ENCODE assay signal across 26 mouse cellular contexts in genomic region chr7:99430246-99430645, GRCm38 (mm10). TPM values are rescaled to one million over a fixed set of nuclear protein-coding genes. Genes with fewer than 3 reads are reported as not detected.
DNase-seq lines count a peak whose midpoint lies in the region; ATAC-seq lines count a peak whose summit lies in the region.
"Had no signal": no experiment of that assay in that cellular context is flagged by ENCODE, and none has a peak within 500 bp of the region (broad histone marks: within the 10 kb centered on the region; RNA-seq: fewer than 3 reads in every experiment).

No protein-coding gene starts in this region.

- H3K4me3 ChIP-seq in embryonic facial prominence, embryonic 14.5 days (ENCODE audit: low read depth, low read length): no peak overlapping the region
- H3K4me3 ChIP-seq in embryonic facial prominence, embryonic 10.5 days: no peak overlapping the region
- no peak overlapping the region for H3K4me3 ChIP-seq in hindbrain, embryonic 15.5 days
- H3K4me3 ChIP-seq in hindbrain, embryonic 11.5 days (ENCODE audit: low read depth, low read length): no peak overlapping the region
- no peak overlapping the region for H3K4me3 ChIP-seq in neural tube, embryonic 13.5 days
- H3K4me3 ChIP-seq: embryonic facial prominence, embryonic 12.5 days; forebrain, embryonic 10.5 days; liver, embryonic 15.5 days had no signal

- H3K27me3 ChIP-seq in embryonic facial prominence, embryonic 14.5 days (replicated peaks; ENCODE audit: control insufficient read depth, insufficient read depth, low read length): no peaks in the 10 kb centered on the region
- H3K27me3 ChIP-seq in embryonic facial prominence, embryonic 10.5 days (replicated peaks; ENCODE audit: low read depth, poor library complexity, severe bottlenecking): no peaks in the 10 kb centered on the region; the same call in 1 of the 2 replicates
- no peaks in the 10 kb centered on the region for H3K27me3 ChIP-seq in hindbrain, embryonic 15.5 days
- no peaks in the 10 kb centered on the region for H3K27me3 ChIP-seq in hindbrain, embryonic 11.5 days (ENCODE audit: control insufficient read depth, insufficient read depth, low read length)
- no peaks in the 10 kb centered on the region for H3K27me3 ChIP-seq in neural tube, embryonic 13.5 days
- H3K27me3 ChIP-seq: CH12.LX; embryonic facial prominence, embryonic 12.5 days; liver, embryonic 15.5 days had no signal

- DNase-seq in embryonic facial prominence, embryonic 14.5 days (ENCODE audit: low spot score): no peak
- DNase-seq in embryonic facial prominence, embryonic 10.5 days (ENCODE audit: low spot score): no peak
- DNase-seq in hindbrain, embryonic 11.5 days (ENCODE audit: low spot score): no peak
- no peak for DNase-seq in neural tube, embryonic 10.5 days (ENCODE audit: extremely low spot score, low spot score)
- no peak for DNase-seq in left cerebral cortex, postnatal 4 days
- DNase-seq: adrenal gland, postnatal 14 days; cerebellum, adult 11 months; cerebellum, adult 9-10 months; cerebellum, postnatal 36 days; gastrocnemius, postnatal 14 days; heart, postnatal 14 days; kidney, postnatal 14 days; layer of hippocampus, adult 9-11 months; liver; lung, postnatal 14 days had no signal

- peaks cover 9% of the 10 kb centered on the region for H3K4me1 ChIP-seq in embryonic facial prominence, embryonic 14.5 days (ENCODE audit: control insufficient read depth, insufficient read depth, low read length)
- peaks cover 62% of the 10 kb centered on the region for H3K4me1 ChIP-seq in embryonic facial prominence, embryonic 10.5 days
- H3K4me1 ChIP-seq in hindbrain, embryonic 15.5 days (replicated peaks): peaks cover 29% of the 10 kb centered on the region
- H3K4me1 ChIP-seq in hindbrain, embryonic 11.5 days (replicated peaks; ENCODE audit: control insufficient read depth, insufficient read depth, low read length): no peaks in the 10 kb centered on the region; the same call in 1 of the 2 replicates
- peaks cover 65% of the 10 kb centered on the region for H3K4me1 ChIP-seq in neural tube, embryonic 13.5 days (replicated peaks)

- H3K9me3 ChIP-seq in embryonic facial prominence, embryonic 14.5 days (ENCODE audit: control insufficient read depth, low read length): no peaks in the 10 kb centered on the region
- no peaks in the 10 kb centered on the region for H3K9me3 ChIP-seq in embryonic facial prominence, embryonic 10.5 days
- H3K9me3 ChIP-seq in hindbrain, embryonic 15.5 days: no peaks in the 10 kb centered on the region
- no peaks in the 10 kb centered on the region for H3K9me3 ChIP-seq in hindbrain, embryonic 11.5 days (ENCODE audit: control insufficient read depth, low read length)
- no peaks in the 10 kb centered on the region for H3K9me3 ChIP-seq in neural tube, embryonic 13.5 days
- H3K9me3 ChIP-seq: embryonic facial prominence, embryonic 12.5 days; forebrain, embryonic 10.5 days; G1E; liver, embryonic 15.5 days had no signal

- H3K9ac ChIP-seq in embryonic facial prominence, embryonic 14.5 days (ENCODE audit: low read depth, low read length): no peak overlapping the region
- no peak overlapping the region for H3K9ac ChIP-seq in hindbrain, embryonic 15.5 days
- H3K9ac ChIP-seq in hindbrain, embryonic 11.5 days (ENCODE audit: low read depth, low read length): no peak overlapping the region
- no peak overlapping the region for H3K9ac ChIP-seq in neural tube, embryonic 13.5 days
- H3K9ac ChIP-seq: embryonic facial prominence, embryonic 12.5 days; liver, embryonic 15.5 days; lung, embryonic 14.5 days had no signal

- ATAC-seq in embryonic facial prominence, embryonic 14.5 days (ENCODE audit: low read depth): no peak
- no peak for ATAC-seq in hindbrain, embryonic 15.5 days (ENCODE audit: low FRiP score, low read depth)
- ATAC-seq in hindbrain, embryonic 11.5 days (ENCODE audit: low FRiP score): no peak
- no peak for ATAC-seq in neural tube, embryonic 13.5 days (ENCODE audit: low read depth)
- ATAC-seq: intestine, postnatal 0 days had no signal

- intact Hi-C loops in left cerebral cortex, postnatal 4 days (cut with DNase I): no loop called here

- WGBS in embryonic facial prominence, embryonic 14.5 days: 66% methylated on average over 11 of the region's 11 CpGs
- 70% methylated on average over 11 of the region's 11 CpGs for WGBS in embryonic facial prominence, embryonic 10.5 days
- WGBS in hindbrain, embryonic 15.5 days: 77% methylated on average over 11 of the region's 11 CpGs
- 77% methylated on average over 11 of the region's 11 CpGs for WGBS in hindbrain, embryonic 11.5 days
- WGBS in neural tube, embryonic 13.5 days: 72% methylated on average over 11 of the region's 11 CpGs

- H3K27ac ChIP-seq in embryonic facial prominence, embryonic 14.5 days (replicated peaks; ENCODE audit: low read depth, low read length): 0 out of 2 replicates have a peak overlapping the region, but pooled peaks have one; percentile 2
- H3K27ac ChIP-seq in embryonic facial prominence, embryonic 10.5 days (replicated peaks): no peak overlapping the region
- H3K27ac ChIP-seq in hindbrain, embryonic 15.5 days (replicated peaks): 0 out of 2 replicates have a peak overlapping the region, but pooled peaks have one; percentile 12
- H3K27ac ChIP-seq in hindbrain, embryonic 11.5 days (ENCODE audit: low read depth, low read length): no peak overlapping the region
- peak overlapping the region; percentile 38; the same call in 1 of the 2 replicates for H3K27ac ChIP-seq in neural tube, embryonic 13.5 days (replicated peaks)
- H3K27ac ChIP-seq: embryonic facial prominence, embryonic 12.5 days; liver, embryonic 15.5 days had no signal

- no peak overlapping the region for H3K4me2 ChIP-seq in embryonic facial prominence, embryonic 14.5 days (ENCODE audit: low read depth, low read length)
- H3K4me2 ChIP-seq in hindbrain, embryonic 15.5 days: no peak overlapping the region
- H3K4me2 ChIP-seq in hindbrain, embryonic 11.5 days (replicated peaks; ENCODE audit: low read depth, low read length): no peak overlapping the region
- H3K4me2 ChIP-seq in neural tube, embryonic 13.5 days: no peak overlapping the region
- H3K4me2 ChIP-seq: embryonic facial prominence, embryonic 12.5 days; liver, embryonic 15.5 days; lung, embryonic 14.5 days had no signal

- no peaks in the 10 kb centered on the region for H3K36me3 ChIP-seq in embryonic facial prominence, embryonic 14.5 days (ENCODE audit: control insufficient read depth, insufficient read depth, low read length)
- H3K36me3 ChIP-seq in embryonic facial prominence, embryonic 10.5 days (replicated peaks): 0 out of 2 replicates have a peak, but pooled peaks cover 11% of the 10 kb centered on the region
- H3K36me3 ChIP-seq in hindbrain, embryonic 15.5 days: no peaks in the 10 kb centered on the region
- H3K36me3 ChIP-seq in hindbrain, embryonic 11.5 days (ENCODE audit: control insufficient read depth, insufficient read depth, low read length): no peaks in the 10 kb centered on the region
- peaks cover 22% of the 10 kb centered on the region for H3K36me3 ChIP-seq in neural tube, embryonic 13.5 days
- H3K36me3 ChIP-seq: embryonic facial prominence, embryonic 12.5 days; forebrain, embryonic 10.5 days; G1E; liver, embryonic 15.5 days had no signal

RNA-seq across cellular contexts. Expression of gene Klhl35, which starts 35.6 kb away (rescaled TPM):
- 0.74 and 1.3 TPM in 2 replicates for polyA plus RNA-seq in embryonic facial prominence, embryonic 14.5 days (2014; fragmentation: Nextera tagmentation; extraction: Ambion mirVana)
- polyA plus RNA-seq in embryonic facial prominence, embryonic 10.5 days (2016; fragmentation: Nextera tagmentation; extraction: Ambion mirVana): 1.4 and 2.3 TPM in 2 replicates
- 5.0 and 7.3 TPM in 2 replicates for polyA plus RNA-seq in hindbrain, embryonic 15.5 days (2015; fragmentation: Nextera tagmentation; extraction: Ambion mirVana)
- polyA plus RNA-seq in hindbrain, embryonic 11.5 days (2014; fragmentation: Nextera tagmentation; extraction: Ambion mirVana): 30.3 and 35.7 TPM in 2 replicates
- polyA plus RNA-seq in neural tube, embryonic 13.5 days (2015; fragmentation: Nextera tagmentation; extraction: Ambion mirVana): 13.4 and 16.9 TPM in 2 replicates
- total RNA-seq in left cerebral cortex, postnatal 4 days (2021): 1 to 10 TPM; 4.8 to 5.8 TPM
- total RNA-seq: CH12.LX, G1E had no signal
- polyA plus RNA-seq: C2C12, G1E had no signal

RNA-seq across cellular contexts. Expression of gene Gdpd5, which starts 49.0 kb away (rescaled TPM):
- 15.0 and 17.5 TPM in 2 replicates for polyA plus RNA-seq in embryonic facial prominence, embryonic 14.5 days (2014; fragmentation: Nextera tagmentation; extraction: Ambion mirVana)
- 21.4 TPM in 2 replicates for polyA plus RNA-seq in embryonic facial prominence, embryonic 10.5 days (2016; fragmentation: Nextera tagmentation; extraction: Ambion mirVana)
- polyA plus RNA-seq in hindbrain, embryonic 15.5 days (2015; fragmentation: Nextera tagmentation; extraction: Ambion mirVana): 43.8 and 49.3 TPM in 2 replicates
- polyA plus RNA-seq in hindbrain, embryonic 11.5 days (2014; fragmentation: Nextera tagmentation; extraction: Ambion mirVana): 23.0 and 25.9 TPM in 2 replicates
- 53.0 and 59.8 TPM in 2 replicates for polyA plus RNA-seq in neural tube, embryonic 13.5 days (2015; fragmentation: Nextera tagmentation; extraction: Ambion mirVana)
- total RNA-seq in left cerebral cortex, postnatal 4 days (2021): 10 to 100 TPM; 54.4 to 63.0 TPM
- total RNA-seq: granulocyte monocyte progenitor cell, adult 5-6 weeks had no signal

RNA-seq across cellular contexts. Expression of gene Rps3, which starts 53.3 kb away (rescaled TPM):
- polyA plus RNA-seq in embryonic facial prominence, embryonic 14.5 days (2014; fragmentation: Nextera tagmentation; extraction: Ambion mirVana): 876 and 912 TPM in 2 replicates
- polyA plus RNA-seq in embryonic facial prominence, embryonic 10.5 days (2016; fragmentation: Nextera tagmentation; extraction: Ambion mirVana): 769 and 805 TPM in 2 replicates
- 401 and 427 TPM in 2 replicates for polyA plus RNA-seq in hindbrain, embryonic 15.5 days (2015; fragmentation: Nextera tagmentation; extraction: Ambion mirVana)
- polyA plus RNA-seq in hindbrain, embryonic 11.5 days (2014; fragmentation: Nextera tagmentation; extraction: Ambion mirVana): 696 and 707 TPM in 2 replicates
- 514 and 540 TPM in 2 replicates for polyA plus RNA-seq in neural tube, embryonic 13.5 days (2015; fragmentation: Nextera tagmentation; extraction: Ambion mirVana)
- total RNA-seq in left cerebral cortex, postnatal 4 days (2021): 100 to 1,000 TPM; 379 to 396 TPM

Comparison
In these comparisons a context has a peak if more than half of its experiments do, and no peak if none do; other contexts are left out.
1. H3K27ac ChIP-seq: peak in embryonic facial prominence, embryonic 14.5 days (single experiment), hindbrain, embryonic 15.5 days (single experiment) and neural tube, embryonic 13.5 days (single experiment); none in embryonic facial prominence, embryonic 10.5 days (single experiment) and hindbrain, embryonic 11.5 days (single experiment).